ENCODE assay signal across 8 mouse cellular contexts in the genomic region with DNA sequence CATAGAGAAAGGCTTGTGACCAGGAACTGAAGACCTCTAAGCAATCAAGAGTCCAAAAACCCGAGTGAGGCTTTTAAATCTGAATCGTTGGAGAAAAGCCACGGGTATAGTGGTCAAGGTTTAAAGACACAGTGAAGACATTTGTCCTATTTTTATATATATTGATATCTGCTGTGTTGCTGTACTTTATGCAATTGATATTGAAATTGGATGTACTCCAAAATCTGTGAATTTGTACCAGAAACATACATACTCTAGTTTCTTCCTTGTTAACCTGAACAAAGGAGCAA. TPM values are rescaled to one million over a fixed set of nuclear protein-coding genes. Genes with fewer than 3 reads are reported as not detected.
DNase-seq lines count a peak whose midpoint lies in the region; ATAC-seq and TF ChIP-seq lines count a peak whose summit lies in the region.

No protein-coding gene starts in this region.

- 9% methylated on average over 3 of the region's 3 CpGs for WGBS in heart, embryonic 12.5 days
- WGBS in forebrain, embryonic 16.5 days = 12% methylated on average over 3 of the region's 3 CpGs
- 9% methylated on average over 3 of the region's 3 CpGs for WGBS in liver, embryonic 16.5 days (ENCODE audit: insufficient replicate concordance)

- H3K4me1 ChIP-seq in heart, embryonic 12.5 days (replicated peaks) = peaks cover 20% of the 10 kb centered on the region
- no peaks in the 10 kb centered on the region for H3K4me1 ChIP-seq in ES-Bruce4 (ENCODE audit: control insufficient read depth, insufficient read depth, low read length)
- H3K4me1 ChIP-seq in forebrain, embryonic 16.5 days (replicated peaks; ENCODE audit: control insufficient read depth, insufficient read depth, low read length) = peaks cover 15% of the 10 kb centered on the region
- peaks cover 33% of the 10 kb centered on the region for H3K4me1 ChIP-seq in liver, embryonic 16.5 days (ENCODE audit: control insufficient read depth, low read depth, low read length)

- peak overlapping the region; percentile 80 for H3K4me3 ChIP-seq in heart, embryonic 12.5 days
- no peak overlapping the region for H3K4me3 ChIP-seq in ES-Bruce4 (ENCODE audit: low read depth, low read length)
- peak overlapping the region; percentile 64 for H3K4me3 ChIP-seq in forebrain, embryonic 16.5 days (replicated peaks; ENCODE audit: low read length)
- peak overlapping the region; percentile 99 for H3K4me3 ChIP-seq in liver, embryonic 16.5 days (ENCODE audit: low read depth, low read length)

- intact Hi-C loops in heart, postnatal 36 days (cut with DNase I) = loop anchor here (2.0 to 5.0 kb wide), 4 partner anchors 42 to 801 kb away; partner anchors contain the start of genes Inafm2, Itpka and Ndufaf1

- no peak for TF ChIP-seq POLR2A in ES-Bruce4 (IDR thresholded peaks at IDR 0.05; ENCODE audit: insufficient read depth, low read length)

- no peak for TF ChIP-seq CTCF in ES-Bruce4 (IDR thresholded peaks at IDR 0.05; ENCODE audit: low read depth, low read length)

- no peak for TF ChIP-seq EP300 in ES-Bruce4 (IDR thresholded peaks at IDR 0.05; ENCODE audit: insufficient read depth, low read depth, low read length)

- no peaks in the 10 kb centered on the region for H3K9me3 ChIP-seq in heart, embryonic 12.5 days (replicated peaks)
- H3K9me3 ChIP-seq in ES-Bruce4 (replicated peaks; ENCODE audit: control insufficient read depth, insufficient read depth, low read length, poor library complexity, severe bottlenecking) = no peaks in the 10 kb centered on the region
- no peaks in the 10 kb centered on the region for H3K9me3 ChIP-seq in forebrain, embryonic 16.5 days (ENCODE audit: control insufficient read depth, low read length)
- H3K9me3 ChIP-seq in liver, embryonic 16.5 days (replicated peaks; ENCODE audit: control insufficient read depth, low read length) = no peaks in the 10 kb centered on the region

- H3K9ac ChIP-seq in heart, embryonic 12.5 days = peak overlapping the region; percentile 85
- peak overlapping the region; percentile 49 for H3K9ac ChIP-seq in ES-Bruce4 (ENCODE audit: low read depth, poor library complexity, severe bottlenecking)
- peak overlapping the region; percentile 71 for H3K9ac ChIP-seq in forebrain, embryonic 16.5 days (replicated peaks; ENCODE audit: low read depth, low read length)
- peak overlapping the region; percentile 96 for H3K9ac ChIP-seq in liver, embryonic 16.5 days (ENCODE audit: low read depth, low read length)

- DNase-seq in heart, postnatal 36 days = no peak
- no peak for DNase-seq in retina, postnatal 1 day
- no peak for DNase-seq in urinary bladder, postnatal 10 days (ENCODE audit: low spot score)
- DNase-seq in adrenal gland, postnatal 14 days = no peak

- H3K4me2 ChIP-seq in heart, embryonic 12.5 days = peak overlapping the region; percentile 83
- H3K4me2 ChIP-seq in forebrain, embryonic 16.5 days (ENCODE audit: low read length) = peak overlapping the region; percentile 73
- H3K4me2 ChIP-seq in liver, embryonic 16.5 days (ENCODE audit: low read depth, low read length) = peak overlapping the region; percentile 92

- no peak overlapping the region for H3K27ac ChIP-seq in heart, embryonic 12.5 days (ENCODE audit: poor library complexity, severe bottlenecking)
- H3K27ac ChIP-seq in ES-Bruce4 (ENCODE audit: insufficient read depth, low read length) = no peak overlapping the region
- no peak overlapping the region for H3K27ac ChIP-seq in forebrain, embryonic 16.5 days (ENCODE audit: low read length)
- peak overlapping the region; percentile 95 for H3K27ac ChIP-seq in liver, embryonic 16.5 days (ENCODE audit: low read length)

- ATAC-seq in heart, embryonic 12.5 days (ENCODE audit: insufficient number of reproducible peaks, low FRiP score) = no peak
- no peak for ATAC-seq in forebrain, embryonic 16.5 days
- ATAC-seq in liver, embryonic 16.5 days (ENCODE audit: low read depth) = no peak

- no peaks in the 10 kb centered on the region for H3K27me3 ChIP-seq in heart, embryonic 12.5 days (replicated peaks)
- H3K27me3 ChIP-seq in ES-Bruce4 (ENCODE audit: control insufficient read depth, insufficient read depth, low read length, poor library complexity, severe bottlenecking) = no peaks in the 10 kb centered on the region
- H3K27me3 ChIP-seq in forebrain, embryonic 16.5 days (replicated peaks; ENCODE audit: control insufficient read depth, insufficient read depth, low read length) = no peaks in the 10 kb centered on the region
- H3K27me3 ChIP-seq in liver, embryonic 16.5 days (ENCODE audit: control insufficient read depth, insufficient read depth, low read depth, low read length) = no peaks in the 10 kb centered on the region

- H3K36me3 ChIP-seq in heart, embryonic 12.5 days = no peaks in the 10 kb centered on the region
- no peaks in the 10 kb centered on the region for H3K36me3 ChIP-seq in ES-Bruce4 (ENCODE audit: control insufficient read depth, insufficient read depth, low read length, poor library complexity, severe bottlenecking)
- H3K36me3 ChIP-seq in forebrain, embryonic 16.5 days (ENCODE audit: control insufficient read depth, insufficient read depth) = no peaks in the 10 kb centered on the region
- no peaks in the 10 kb centered on the region for H3K36me3 ChIP-seq in liver, embryonic 16.5 days (ENCODE audit: control insufficient read depth, insufficient read depth)

RNA-seq across cellular contexts. Expression of gene Chp1, which starts 0.8 kb away (rescaled TPM):
- 47.0 and 47.2 TPM in 2 replicates for polyA plus RNA-seq in heart, embryonic 12.5 days (2016; fragmentation: Nextera tagmentation; extraction: Ambion mirVana)
- total RNA-seq in heart, postnatal 36 days (2021) = 10 to 100 TPM; 92.1 to 94.7 TPM
- polyA plus RNA-seq in ES-Bruce4 (2011; ENCODE audit: insufficient read depth, insufficient read length, low read depth, missing spikeins) = 50.6 and 52.6 TPM in 2 replicates
- polyA plus RNA-seq in forebrain, embryonic 16.5 days (2015; fragmentation: Nextera tagmentation; extraction: Ambion mirVana) = 78.6 and 78.8 TPM in 2 replicates
- 68.8 and 69.6 TPM in 2 replicates for polyA plus RNA-seq in liver, embryonic 16.5 days (2015; fragmentation: Nextera tagmentation; extraction: Ambion mirVana)
- total RNA-seq in adrenal gland, postnatal 14 days (2021) = 237 and 265 TPM in 2 replicates

RNA-seq across cellular contexts. Expression of gene Exd1, which starts 0.9 kb away (rescaled TPM):
- polyA plus RNA-seq in heart, embryonic 12.5 days (2016; fragmentation: Nextera tagmentation; extraction: Ambion mirVana) = 0.22 and 0.36 TPM in 2 replicates
- under 1 TPM; 0.06 to 0.11 TPM for total RNA-seq in heart, postnatal 36 days (2021)
- 1.8 and 2.4 TPM in 2 replicates for polyA plus RNA-seq in ES-Bruce4 (2011; ENCODE audit: insufficient read depth, insufficient read length, low read depth, missing spikeins)
- polyA plus RNA-seq in forebrain, embryonic 16.5 days (2015; fragmentation: Nextera tagmentation; extraction: Ambion mirVana) = 1.1 and 1.6 TPM in 2 replicates
- 0.14 and 0.34 TPM in 2 replicates for polyA plus RNA-seq in liver, embryonic 16.5 days (2015; fragmentation: Nextera tagmentation; extraction: Ambion mirVana)
- total RNA-seq in adrenal gland, postnatal 14 days (2021) = 0.98 and 1.4 TPM in 2 replicates
